Mouse (Mus musculus): ENCODE data around the gene Flt3.
A peak's percentile ranks its signal among the peaks of the same experiment; 100 is the strongest.

The Flt3 gene

GRCm38 (mm10) chr5:147351931-147352330, 48.4 kb downstream of the Flt3 start:
- DNase-seq = no peak

GRCm38 (mm10) chr5:147345981-147346380, 54.3 kb downstream of the Flt3 start:
- DNase-seq = no peak

- DNase-seq = no peak
Measured at GRCm38 (mm10) chr5:147343904-147344303, 56.4 kb downstream of the Flt3 start.

- DNase-seq = no peak
Measured at GRCm38 (mm10) chr5:147342901-147343300, 57.4 kb downstream of the Flt3 start.

GRCm38 (mm10) chr5:147340741-147341414, 59.4 kb downstream of the Flt3 start:
- DNase-seq = no peak

DNA sequence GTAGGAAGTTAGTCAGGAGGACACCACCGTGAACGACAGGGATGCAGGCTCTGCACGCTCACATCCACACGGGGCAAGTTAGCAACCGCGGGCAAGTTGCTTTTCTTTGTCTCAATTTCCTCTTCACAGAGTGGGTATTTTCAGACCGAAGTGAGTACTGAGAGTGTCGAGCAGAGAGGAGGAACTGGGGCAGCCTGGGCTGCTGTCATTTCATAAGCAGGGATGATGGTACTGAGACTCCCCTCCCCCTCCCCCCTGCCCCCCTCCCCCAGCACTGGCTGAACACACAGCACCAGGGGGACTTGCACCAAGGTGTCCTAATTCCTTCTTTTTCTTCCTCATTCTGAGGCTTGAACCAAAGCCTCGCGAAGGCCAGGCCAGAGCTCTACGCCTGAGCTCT, 60.7 kb downstream of the Flt3 start:
- DNase-seq = no peak

DNA sequence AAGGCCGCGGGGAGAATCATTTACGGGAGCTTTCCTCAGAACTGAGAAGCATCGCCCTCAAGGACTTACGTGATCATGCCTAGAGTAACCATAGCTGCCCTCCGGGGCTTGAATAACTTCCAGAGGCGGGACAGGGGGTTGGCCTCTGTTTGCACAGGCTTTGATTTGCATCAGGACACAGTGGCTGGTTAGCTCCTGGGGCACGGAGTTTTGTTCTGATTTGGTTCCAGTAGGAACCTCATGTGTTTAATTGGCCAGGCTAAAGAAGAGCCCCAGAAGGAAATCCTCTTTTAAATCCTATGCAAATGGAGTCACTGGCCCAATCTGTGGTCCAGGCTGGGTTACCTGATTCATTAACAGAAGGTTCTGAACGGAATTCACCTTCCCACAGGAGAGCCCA, 61.3 kb downstream of the Flt3 start:
- DNase-seq = no peak

DNA sequence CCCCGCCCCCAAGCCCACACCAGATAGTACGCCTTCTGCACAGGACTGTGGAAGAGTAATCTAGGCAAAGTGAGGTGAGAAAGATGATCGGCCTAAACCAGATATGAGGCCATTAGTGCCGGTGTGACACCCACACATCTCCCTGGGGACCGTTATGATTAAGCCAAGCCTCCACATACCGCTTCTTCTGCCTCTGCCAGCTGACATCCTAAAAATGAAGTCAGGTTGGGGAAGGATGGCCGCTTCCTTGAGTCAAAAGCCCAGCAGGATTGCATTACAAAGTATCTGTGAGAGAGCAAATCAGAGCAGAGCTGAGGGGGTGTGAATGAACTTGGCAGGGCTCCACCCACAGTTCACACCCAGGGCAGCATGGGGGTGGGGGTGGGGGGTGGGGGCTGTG, 67.6 kb downstream of the Flt3 start:
- no peak for DNase-seq

- DNase-seq = peak; percentile 15
Measured at GRCm38 (mm10) chr5:147331547-147331946, 68.7 kb downstream of the Flt3 start.

- DNase-seq = no peak
Measured at GRCm38 (mm10) chr5:147329946-147330345, 70.3 kb downstream of the Flt3 start.

DNA sequence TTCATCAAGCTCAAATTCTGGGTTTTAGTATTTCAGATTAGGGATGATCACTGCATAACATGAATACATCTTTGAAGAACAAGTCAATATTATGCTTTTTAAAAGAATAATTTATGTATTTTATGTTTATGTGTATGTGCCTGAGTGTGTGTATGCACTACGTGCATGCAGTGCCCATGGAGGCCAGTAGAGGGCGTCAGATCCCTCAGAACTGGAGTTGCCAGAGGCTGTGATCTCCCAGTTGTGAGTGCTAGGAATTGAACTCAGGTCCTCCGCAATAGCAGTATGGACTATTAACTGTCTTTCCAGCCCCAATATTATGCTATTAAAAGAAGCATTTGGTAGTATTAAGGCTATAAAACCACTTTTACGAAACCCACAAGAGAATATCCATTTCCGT, 72.7 kb downstream of the Flt3 start:
- no peak for DNase-seq

DNA sequence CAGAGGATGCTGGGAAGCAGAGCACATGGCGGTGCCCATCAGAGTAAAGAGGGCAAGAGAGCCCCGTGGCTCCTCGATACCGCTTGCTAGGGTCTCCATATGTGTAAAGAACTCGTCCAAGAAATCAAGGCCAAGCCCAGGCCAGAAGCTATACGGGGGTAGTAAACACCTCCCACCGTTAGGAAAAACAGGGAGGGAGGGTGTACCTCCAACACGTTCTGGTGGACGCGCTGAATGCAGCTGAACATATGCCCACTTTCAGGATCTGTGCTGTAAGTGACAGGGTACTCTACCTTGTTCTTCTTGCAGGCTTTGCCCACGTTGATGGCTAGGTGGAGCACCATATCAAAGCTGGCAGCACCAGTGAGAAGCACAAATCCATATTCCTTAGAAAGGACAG, 74.4 kb downstream of the Flt3 start:
- DNase-seq = no peak

DNA sequence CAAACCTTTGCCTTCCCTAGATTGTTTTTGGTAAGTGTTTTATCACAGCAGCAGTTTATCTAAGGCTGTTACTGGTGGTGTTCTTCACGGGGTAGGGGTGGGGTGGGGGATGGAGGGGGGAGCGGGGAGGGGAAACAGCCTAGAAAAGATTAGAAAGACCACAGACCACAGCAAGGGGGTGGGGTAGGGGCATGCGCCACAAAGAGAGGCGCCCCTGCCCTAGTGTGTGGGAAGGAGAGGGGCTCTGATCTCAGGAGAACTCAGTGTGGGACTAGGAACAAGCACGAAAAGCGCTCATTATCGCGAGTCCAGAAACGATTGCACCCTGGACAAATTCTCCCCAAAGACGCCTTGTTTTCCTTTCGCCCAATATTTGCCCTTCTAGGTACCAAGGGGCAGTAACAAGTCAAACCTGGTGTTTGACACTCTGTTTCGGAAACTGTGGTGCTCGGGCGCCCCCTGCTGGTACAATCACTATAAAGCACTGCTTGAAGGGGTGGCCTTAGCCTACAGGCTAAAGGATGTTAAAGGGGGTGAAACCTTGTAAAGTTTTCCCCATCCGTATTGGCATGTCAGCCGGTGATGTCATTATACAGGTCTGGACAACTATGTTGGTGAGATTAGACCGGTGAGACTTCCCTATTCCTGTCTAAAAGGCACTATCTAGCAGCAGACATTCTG, 76.9 kb downstream of the Flt3 start:
- DNase-seq = peak; percentile 10

- DNase-seq = no peak
Measured at GRCm38 (mm10) chr5:147322183-147322582, 78.1 kb downstream of the Flt3 start, which contains the start of gene Urad. Gene Urad (minus strand): TSS chr5:147322440.

DNA sequence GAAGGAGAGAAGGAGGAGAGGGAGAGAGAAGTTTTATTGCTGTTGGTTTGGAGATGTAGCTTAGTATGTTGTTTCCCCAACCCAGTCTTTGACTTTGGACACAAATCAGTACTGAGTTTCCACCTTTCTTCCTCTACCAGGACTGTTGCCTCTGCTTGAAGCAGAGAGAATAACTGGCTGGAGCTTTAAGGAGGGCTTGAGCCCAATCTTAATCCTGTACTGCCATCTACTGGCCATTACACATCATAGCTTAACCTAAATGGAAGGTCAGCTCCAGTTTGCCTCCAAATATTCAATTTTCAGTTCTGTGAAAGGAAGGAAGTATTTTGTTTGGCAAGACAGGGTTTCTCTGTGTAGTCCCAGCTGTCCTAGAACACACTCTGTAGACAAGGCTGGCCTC, 80.6 kb downstream of the Flt3 start:
- no peak for DNase-seq

DNA sequence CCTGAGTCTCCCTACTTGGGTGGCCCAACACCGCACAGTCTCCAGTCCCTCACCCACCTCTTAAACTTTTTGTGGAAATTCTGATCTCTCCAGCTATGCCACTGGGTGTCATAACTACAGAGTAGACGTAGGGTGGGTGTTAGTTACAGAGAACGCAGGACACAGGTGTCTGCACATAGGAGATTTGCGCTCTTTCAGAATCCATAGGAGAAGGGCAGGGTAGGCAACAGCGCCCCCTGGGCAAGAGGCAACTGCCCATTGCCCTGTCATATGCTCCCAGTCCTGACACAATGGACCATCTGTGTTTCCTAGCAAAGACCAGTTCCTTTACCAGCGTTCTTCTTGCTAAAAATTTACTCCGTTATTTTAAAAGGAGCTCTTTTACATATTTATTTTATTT, 82.3 kb downstream of the Flt3 start:
- DNase-seq = no peak

- no peak for DNase-seq
Measured at GRCm38 (mm10) chr5:147317321-147317720, 83.0 kb downstream of the Flt3 start.

DNA sequence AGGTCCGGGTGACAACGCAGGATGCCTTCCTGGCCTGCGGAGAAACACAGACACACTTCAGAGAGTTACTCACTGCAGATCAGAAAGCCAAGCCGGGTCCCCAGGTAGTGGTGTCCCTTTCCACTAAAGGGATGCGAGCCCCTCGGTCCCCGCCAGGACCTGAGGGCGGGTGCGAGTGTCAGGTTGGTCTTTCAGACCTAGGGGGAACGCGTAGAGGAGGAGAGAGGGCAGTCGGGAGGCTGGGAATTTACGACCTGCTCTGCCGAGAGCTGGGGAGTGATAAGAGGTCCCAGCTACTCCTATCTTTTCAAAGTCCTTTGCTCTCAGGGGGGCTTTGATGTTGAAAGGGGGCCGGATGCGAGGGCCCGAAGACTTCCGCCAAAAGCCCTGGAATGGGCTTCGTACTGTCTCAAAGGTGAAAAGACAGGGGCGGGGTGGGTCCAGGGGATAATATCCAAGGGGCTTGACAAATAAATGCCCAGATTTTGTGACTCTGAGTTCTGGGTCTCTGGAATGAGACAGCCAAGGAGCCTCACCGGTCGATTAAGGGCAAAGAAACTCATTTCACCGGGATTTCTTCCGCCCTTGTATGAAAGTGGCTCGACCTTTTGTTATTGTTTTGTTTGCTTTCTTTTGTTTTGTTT, 84.7 kb downstream of the Flt3 start:
- no peak for DNase-seq

- no peak for DNase-seq
Measured at GRCm38 (mm10) chr5:147314646-147315431, 85.5 kb downstream of the Flt3 start.

DNA sequence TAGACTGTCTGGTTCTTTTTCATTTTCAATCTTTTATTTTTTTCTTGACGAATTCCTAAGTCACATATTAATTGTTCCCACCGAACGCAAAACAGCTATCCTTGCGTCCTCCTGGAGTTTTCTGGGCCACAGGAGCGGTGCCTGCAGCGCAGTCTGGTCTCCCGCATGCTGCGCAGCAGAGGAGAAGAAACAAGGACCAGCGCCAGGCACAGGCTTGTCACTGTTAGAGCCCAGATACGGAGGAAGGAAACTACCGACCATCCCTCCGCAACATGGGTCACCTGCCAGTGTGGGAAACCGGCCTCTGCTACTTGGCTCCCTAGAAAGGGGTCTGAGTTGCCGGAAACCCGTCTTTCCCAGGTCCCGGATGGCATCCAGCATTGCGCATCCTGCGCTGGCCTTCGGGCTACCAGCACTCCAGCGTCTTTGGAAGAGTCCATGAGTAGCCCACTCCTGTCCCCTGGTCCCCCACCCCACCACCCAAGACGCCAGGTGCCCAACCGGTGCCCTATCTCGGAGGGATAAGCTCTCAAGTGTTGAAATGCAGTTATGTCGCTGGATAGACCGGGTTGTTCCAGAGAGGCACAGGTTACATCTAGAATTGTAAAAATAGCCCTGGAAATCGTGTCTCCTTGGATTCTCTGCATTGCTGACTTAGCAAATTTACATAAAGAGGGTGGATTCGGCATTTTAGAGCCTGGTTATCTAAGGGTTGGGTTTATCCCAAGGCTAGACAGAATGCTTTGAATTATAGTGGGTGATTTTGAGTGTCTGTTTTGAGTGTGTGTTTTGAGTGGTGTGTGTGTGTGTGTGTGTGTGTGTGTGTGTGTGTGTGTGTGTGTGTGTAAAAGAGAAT, 87.2 kb downstream of the Flt3 start:
- DNase-seq = no peak

- DNase-seq = no peak
Measured at GRCm38 (mm10) chr5:147309786-147310185, 90.5 kb downstream of the Flt3 start.

DNA sequence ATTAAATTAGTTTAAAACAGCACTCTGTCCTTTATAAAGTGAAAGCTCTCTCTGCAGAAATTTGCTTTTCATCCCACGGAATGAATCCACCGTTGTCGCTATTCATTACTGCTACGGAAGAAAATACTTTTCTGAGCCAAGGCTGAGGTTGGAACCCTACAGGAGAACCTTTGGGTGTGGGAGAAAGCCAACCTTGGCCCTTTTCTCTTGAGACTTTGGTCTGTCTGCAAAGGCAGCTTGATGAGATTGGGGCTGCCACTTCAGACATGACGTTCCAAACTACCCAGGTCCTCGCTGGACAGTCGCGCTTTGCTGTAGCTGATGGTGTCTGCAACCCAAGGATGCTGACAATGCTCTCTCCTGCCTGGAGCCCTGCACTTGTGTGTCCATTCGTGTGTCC, 91.8 kb downstream of the Flt3 start:
- DNase-seq = no peak

DNA sequence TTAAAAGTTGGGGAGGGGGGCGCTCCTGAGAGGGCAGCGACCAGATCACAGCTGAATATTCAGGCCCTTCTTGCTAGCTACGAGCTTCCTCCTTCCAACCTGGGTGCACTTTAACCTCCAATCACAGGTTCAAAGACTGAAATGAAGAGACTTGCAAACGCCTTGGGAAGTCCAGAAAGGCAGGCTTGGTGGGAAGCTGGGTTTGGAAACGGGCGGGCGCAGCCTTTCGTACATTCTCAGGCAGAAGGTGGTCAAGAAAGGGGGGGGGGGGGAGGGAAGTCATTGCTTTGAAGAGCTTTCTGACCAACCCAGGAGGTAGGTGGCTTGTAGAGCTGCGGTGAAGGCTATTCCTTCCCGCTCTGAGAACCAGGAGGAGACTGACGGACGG, 92.9 kb downstream of the Flt3 start:
- no peak for DNase-seq

Data from cerebellum, adult 11-12 months (tissue).